Mouse (Mus musculus): Measurements from ENCODE around the gene Dnah17. TPM values are rescaled to one million over a fixed set of nuclear protein-coding genes. Genes with fewer than 3 reads are reported as not detected.

Gene Dnah17
- total and polyA plus RNA-seq, 2 experiments from 2014 or later: 0.17 to 0.62 TPM

GRCm38 (mm10) chr11:118008144-118008805 lies 122.2 kb downstream of the Dnah17 start:
- TF ChIP-seq CTCF (IDR thresholded peaks at IDR 0.05; ENCODE audit: low read depth): no peak
- 79% methylated on average over 5 of the region's 5 CpGs for WGBS
- Histone ChIP-seq H3K4me1 (ENCODE audit: insufficient read depth) (no peaks in the 10 kb centered on the region), H3K36me3 (ENCODE audit: insufficient read depth) (peaks cover 40% of the 10 kb centered on the region), H3K4me3 (ENCODE audit: low read depth, low read length) (no peak overlapping the region), H3K27me3 (ENCODE audit: insufficient read depth, low read length) (no peaks in the 10 kb centered on the region), H3K9ac (no peak overlapping the region), H3K9me3 (ENCODE audit: low read length) (no peaks in the 10 kb centered on the region), H3K4me2 (ENCODE audit: low read depth) (no peak overlapping the region), H3K27ac (ENCODE audit: low read depth, low read length) (no peak overlapping the region)
- ATAC-seq (no peak), DNase-seq (no peak)

DNA sequence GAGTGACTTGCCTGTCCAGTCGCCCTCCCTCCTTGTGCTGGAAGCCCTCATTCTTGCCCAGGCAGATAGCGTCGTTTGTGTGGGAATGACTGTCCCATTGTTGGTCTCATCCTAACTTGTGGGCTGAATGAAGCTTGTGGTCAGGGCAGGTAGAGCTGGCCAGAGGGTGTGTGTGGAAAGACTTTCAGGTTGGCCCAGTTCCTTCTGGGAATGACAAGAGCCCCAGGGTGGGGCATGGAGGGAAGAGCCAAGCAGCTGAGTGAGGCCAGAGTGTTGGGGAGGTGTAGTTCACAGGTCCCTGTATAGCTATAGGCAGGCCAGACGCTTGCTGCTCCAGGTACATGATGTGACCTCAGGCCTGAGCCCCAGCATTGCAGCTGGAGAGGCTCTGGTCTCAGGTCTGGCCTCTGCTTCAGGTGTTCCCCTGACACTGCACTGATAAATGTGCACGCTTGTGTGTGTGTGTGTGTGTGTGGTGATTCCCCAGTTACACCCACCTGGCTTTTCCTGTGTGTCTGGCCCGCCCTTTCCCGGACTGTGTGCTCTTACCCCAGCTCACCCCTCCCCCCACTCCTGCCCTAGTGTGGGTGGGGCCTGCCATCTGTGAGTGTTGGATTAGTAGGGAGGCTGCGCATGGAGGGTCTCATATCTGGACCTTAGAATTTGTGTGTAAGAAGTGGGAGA lies 122.8 kb downstream of the Dnah17 start:
- H3K27ac ChIP-seq (ENCODE audit: low read depth, low read length): no peak overlapping the region
- peaks cover 44% of the 10 kb centered on the region for H3K36me3 ChIP-seq (ENCODE audit: insufficient read depth)
- no peak overlapping the region for H3K4me2 ChIP-seq (ENCODE audit: low read depth)
- H3K27me3 ChIP-seq (ENCODE audit: insufficient read depth, low read length): no peaks in the 10 kb centered on the region
- ATAC-seq (no peak), DNase-seq (no peak)
- TF ChIP-seq CTCF (IDR thresholded peaks at IDR 0.05; ENCODE audit: low read depth): no peak
- H3K9ac ChIP-seq: no peak overlapping the region
- H3K4me1 ChIP-seq (ENCODE audit: insufficient read depth): no peaks in the 10 kb centered on the region
- no peaks in the 10 kb centered on the region for H3K9me3 ChIP-seq (ENCODE audit: low read length)
- no peak overlapping the region for H3K4me3 ChIP-seq (ENCODE audit: low read depth, low read length)
- WGBS: 75% methylated on average over 8 of the region's 8 CpGs

- Histone ChIP-seq H3K4me3 (ENCODE audit: low read depth, low read length) (no peak overlapping the region), H3K27me3 (ENCODE audit: insufficient read depth, low read length) (no peaks in the 10 kb centered on the region), H3K4me2 (ENCODE audit: low read depth) (no peak overlapping the region), H3K27ac (ENCODE audit: low read depth, low read length) (no peak overlapping the region), H3K4me1 (ENCODE audit: insufficient read depth) (no peaks in the 10 kb centered on the region), H3K36me3 (ENCODE audit: insufficient read depth) (peaks cover 72% of the 10 kb centered on the region), H3K9me3 (ENCODE audit: low read length) (no peaks in the 10 kb centered on the region), H3K9ac (no peak overlapping the region)
- ATAC-seq (no peak), DNase-seq (no peak)
- WGBS: 92% methylated on average over 5 of the region's 5 CpGs
- TF ChIP-seq CTCF (IDR thresholded peaks at IDR 0.05; ENCODE audit: low read depth): no peak
Observed at GRCm38 (mm10) chr11:118004217-118004616, 126.2 kb downstream of the Dnah17 start.

DNA sequence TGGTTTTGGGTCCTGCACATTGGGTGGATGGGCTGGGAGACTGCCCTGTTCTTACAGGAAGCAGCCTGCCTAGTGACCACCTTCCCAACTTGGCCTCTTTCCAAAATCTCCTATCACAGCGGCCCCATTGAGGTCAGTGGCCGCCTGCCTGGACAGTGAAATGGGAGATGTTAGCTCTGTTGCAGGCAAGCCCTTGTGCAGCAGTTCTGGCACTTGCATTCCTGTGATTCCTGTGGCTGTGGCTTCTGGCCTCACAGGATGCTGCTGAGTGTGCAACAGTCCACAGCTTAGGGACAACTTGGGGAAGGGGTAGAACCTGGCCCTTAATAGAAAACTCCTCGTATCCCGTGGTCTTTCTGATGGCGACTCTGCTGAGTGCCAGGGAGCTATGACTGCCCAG lies 126.7 kb downstream of the Dnah17 start:
- 85% methylated on average over 5 of the region's 5 CpGs for WGBS
- no peaks in the 10 kb centered on the region for H3K9me3 ChIP-seq (ENCODE audit: low read length)
- peaks cover 72% of the 10 kb centered on the region for H3K36me3 ChIP-seq (ENCODE audit: insufficient read depth)

GRCm38 (mm10) chr11:118003176-118003575 lies 127.3 kb downstream of the Dnah17 start:
- H3K27me3 ChIP-seq (ENCODE audit: insufficient read depth, low read length): no peaks in the 10 kb centered on the region
- DNase-seq (no peak), ATAC-seq (no peak)
- no peak overlapping the region for H3K9ac ChIP-seq
- H3K4me1 ChIP-seq (ENCODE audit: insufficient read depth): no peaks in the 10 kb centered on the region
- H3K27ac ChIP-seq (ENCODE audit: low read depth, low read length): no peak overlapping the region
- H3K9me3 ChIP-seq (ENCODE audit: low read length): no peaks in the 10 kb centered on the region
- H3K4me2 ChIP-seq (ENCODE audit: low read depth): no peak overlapping the region
- 95% methylated on average over 14 of the region's 14 CpGs for WGBS
- no peak for TF ChIP-seq CTCF (IDR thresholded peaks at IDR 0.05; ENCODE audit: low read depth)
- no peak overlapping the region for H3K4me3 ChIP-seq (ENCODE audit: low read depth, low read length)
- H3K36me3 ChIP-seq (ENCODE audit: insufficient read depth): peaks cover 72% of the 10 kb centered on the region

More for the DNA sequence above, 126.7 kb downstream of the Dnah17 start:
- Histone ChIP-seq H3K4me1 (ENCODE audit: insufficient read depth) (no peaks in the 10 kb centered on the region), H3K9ac (no peak overlapping the region), H3K4me2 (ENCODE audit: low read depth) (no peak overlapping the region), H3K27ac (ENCODE audit: low read depth, low read length) (no peak overlapping the region), H3K27me3 (ENCODE audit: insufficient read depth, low read length) (no peaks in the 10 kb centered on the region), H3K4me3 (ENCODE audit: low read depth, low read length) (no peak overlapping the region)
- TF ChIP-seq CTCF (IDR thresholded peaks at IDR 0.05; ENCODE audit: low read depth): no peak
- no peak for DNase-seq
- ATAC-seq: no peak

DNA sequence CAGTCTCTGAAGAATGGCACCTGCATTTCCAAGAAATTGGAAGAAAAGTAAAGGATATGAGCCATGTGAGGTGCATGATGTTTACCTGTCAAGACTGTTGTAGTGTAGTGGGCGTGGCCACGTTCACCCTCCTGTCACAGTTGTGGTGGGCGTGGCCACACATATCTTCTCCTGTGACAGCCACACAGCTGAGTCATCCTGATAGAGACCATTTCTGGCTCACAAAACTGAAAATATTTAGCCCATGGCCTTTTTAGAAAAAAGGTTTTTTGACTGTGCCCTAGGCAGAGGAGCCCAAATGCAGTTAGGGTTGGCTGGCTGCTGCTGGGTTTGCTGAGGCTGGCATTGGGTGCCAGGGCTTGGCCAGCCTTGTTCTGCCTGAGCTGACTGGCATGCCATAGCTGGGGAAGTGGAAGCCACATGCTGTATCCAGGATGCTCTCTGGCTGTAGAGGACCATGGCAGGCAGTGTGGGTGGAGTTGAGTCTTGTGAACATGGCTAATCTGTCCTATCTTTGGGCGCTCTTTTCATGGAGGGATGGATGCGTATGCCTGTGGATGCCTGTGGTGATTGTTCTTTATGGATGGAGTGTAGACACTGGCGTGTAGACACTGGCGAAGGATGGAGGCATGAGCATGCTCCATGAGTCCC lies 129.7 kb downstream of the Dnah17 start:
- H3K36me3 ChIP-seq (ENCODE audit: insufficient read depth): peaks cover 55% of the 10 kb centered on the region

DNA sequence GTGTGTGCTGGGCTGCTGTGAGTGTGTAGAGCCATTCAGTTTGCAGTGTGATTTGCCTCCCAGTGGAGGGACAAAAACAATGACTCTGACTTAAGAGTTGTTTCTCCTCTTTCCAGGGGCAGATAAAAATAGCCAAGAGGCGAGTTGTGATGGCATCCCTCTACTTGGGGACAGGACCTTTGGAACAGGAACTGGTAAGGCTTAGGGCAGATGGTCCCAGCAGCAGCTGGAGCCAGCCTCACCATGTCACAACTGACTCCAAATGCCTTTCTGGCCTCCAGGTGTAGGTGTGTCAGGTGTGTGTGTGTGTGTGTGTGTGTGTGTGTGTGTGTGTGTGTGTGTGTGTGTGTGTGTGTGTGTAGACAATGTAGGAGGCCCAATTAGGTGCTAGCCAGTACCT lies 130.4 kb downstream of the Dnah17 start:
- no peaks in the 10 kb centered on the region for H3K4me1 ChIP-seq (ENCODE audit: insufficient read depth)
- no peak overlapping the region for H3K4me2 ChIP-seq (ENCODE audit: low read depth)
- no peak overlapping the region for H3K27ac ChIP-seq (ENCODE audit: low read depth, low read length)
- TF ChIP-seq CTCF (IDR thresholded peaks at IDR 0.05; ENCODE audit: low read depth): no peak
- WGBS: 53% methylated on average over 1 of the region's 1 CpGs
- no peak overlapping the region for H3K4me3 ChIP-seq (ENCODE audit: low read depth, low read length)
- H3K9ac ChIP-seq: no peak overlapping the region
- no peak for ATAC-seq
- no peaks in the 10 kb centered on the region for H3K9me3 ChIP-seq (ENCODE audit: low read length)
- H3K27me3 ChIP-seq (ENCODE audit: insufficient read depth, low read length): no peaks in the 10 kb centered on the region
- H3K36me3 ChIP-seq (ENCODE audit: insufficient read depth): peaks cover 49% of the 10 kb centered on the region
- no peak for DNase-seq

More for the DNA sequence above, 129.7 kb downstream of the Dnah17 start:
- TF ChIP-seq CTCF (IDR thresholded peaks at IDR 0.05; ENCODE audit: low read depth): no peak
- no peak for DNase-seq
- no peak overlapping the region for H3K9ac ChIP-seq
- H3K9me3 ChIP-seq (ENCODE audit: low read length): no peaks in the 10 kb centered on the region
- ATAC-seq: no peak
- WGBS: 92% methylated on average over 7 of the region's 7 CpGs
- H3K4me2 ChIP-seq (ENCODE audit: low read depth): no peak overlapping the region
- no peak overlapping the region for H3K4me3 ChIP-seq (ENCODE audit: low read depth, low read length)
- H3K27ac ChIP-seq (ENCODE audit: low read depth, low read length): no peak overlapping the region
- H3K4me1 ChIP-seq (ENCODE audit: insufficient read depth): no peaks in the 10 kb centered on the region
- H3K27me3 ChIP-seq (ENCODE audit: insufficient read depth, low read length): no peaks in the 10 kb centered on the region

Measured in forebrain, postnatal 0 days (tissue).